Mouse (Mus musculus) erythroblast, adult 5-6 weeks (primary cell): ENCODE results near the gene Uhrf1. TPM values are rescaled to one million over a fixed set of nuclear protein-coding genes. Genes with fewer than 3 reads are reported as not detected.
A peak's percentile ranks its signal among the peaks of the same experiment; 100 is the strongest.

Experiments used
- ATAC-seq: replicated peaks from 2 replicates; pipeline ENCODE4 v1.8.0; 2016; ENCODE audit warnings: moderate number of reproducible peaks, mild to moderate bottlenecking, moderate TSS enrichment, inconsistent platforms; ENCODE audit not compliant: poor library complexity, low FRiP score, severe bottlenecking
- total RNA-seq, 2 experiments: library from RNA; stranded (forward) in 1 of 2; stranded (reverse) in 1 of 2; fragments of 150-400 nt in 1 of 2; fragments of 200-764, 138-1000 nt in 1 of 2; gene quantifications; 2 replicates each; pipeline versions ENCODE4 v1.2.3 to v1.2.4; 2015 to 2017; ENCODE audit warnings: low replicate concordance in 2 of 2

Gene Uhrf1
- total RNA-seq, 2 experiments from 2014 or later, result 34.4 to 66.2 TPM

DNA sequence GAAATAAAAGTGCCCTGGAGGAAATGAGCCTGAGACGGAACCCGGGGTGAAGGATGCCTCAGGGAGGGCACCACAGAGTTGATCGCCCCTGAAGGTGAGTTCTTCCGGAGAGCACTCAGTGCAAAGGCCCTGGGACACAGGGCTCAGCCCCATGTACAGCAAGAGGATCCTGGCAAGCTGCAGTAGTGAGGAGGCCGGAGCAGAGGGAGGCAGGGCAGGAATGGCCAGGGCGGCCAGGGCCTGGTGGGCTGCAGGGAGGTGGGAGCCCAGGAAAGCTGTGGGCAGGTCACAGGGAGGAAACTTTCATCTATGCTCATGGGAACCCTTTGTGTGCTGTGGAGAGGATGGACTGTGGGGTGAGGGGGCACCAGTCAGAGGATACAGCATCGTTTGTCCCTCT lies 29.6 kb upstream of the Uhrf1 start:
- no peak for ATAC-seq

- no peak for ATAC-seq
These were observed 29.1 kb upstream of the Uhrf1 start for GRCm38 (mm10) chr17:56273986-56274385.

DNA sequence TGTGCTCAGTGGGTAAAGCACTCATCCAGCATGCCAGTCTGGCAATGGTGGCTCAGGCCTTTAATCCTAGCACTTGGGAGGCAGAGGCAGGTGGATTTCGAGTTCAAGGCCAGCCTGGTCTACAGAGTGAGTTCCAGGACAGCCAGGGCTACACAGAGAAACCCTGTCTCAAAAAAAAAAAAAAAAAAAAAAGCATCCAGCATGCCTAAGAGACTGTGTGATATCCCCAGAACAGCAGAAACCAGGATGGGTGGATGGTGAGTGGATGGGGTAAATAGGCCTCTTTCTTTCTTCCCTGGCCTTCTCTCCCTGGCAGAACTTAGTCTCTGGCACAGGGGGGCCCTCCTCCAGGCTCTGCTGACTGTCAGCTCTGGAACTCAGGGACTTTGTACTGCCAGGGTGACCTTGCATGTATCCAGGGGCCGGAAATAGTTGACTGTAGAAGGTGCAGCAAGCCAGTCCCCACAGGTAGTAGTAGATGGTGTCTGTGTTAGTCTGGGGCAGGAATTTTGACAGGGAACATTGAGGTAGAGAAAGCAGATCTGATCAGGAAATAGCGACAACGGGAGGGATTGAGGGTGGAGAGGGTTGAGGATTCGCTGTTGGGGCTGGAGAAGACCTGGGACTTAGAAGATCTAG lies 27.2 kb upstream of the Uhrf1 start:
- ATAC-seq, result peak; percentile 38; the same call in 1 of the 2 replicates

GRCm38 (mm10) chr17:56276643-56277566 lies 26.2 kb upstream of the Uhrf1 start, which contains the start of gene Ticam1:
Ticam1 (minus strand) TSS chr17:56276786.
- ATAC-seq, result peak; percentile 77

DNA sequence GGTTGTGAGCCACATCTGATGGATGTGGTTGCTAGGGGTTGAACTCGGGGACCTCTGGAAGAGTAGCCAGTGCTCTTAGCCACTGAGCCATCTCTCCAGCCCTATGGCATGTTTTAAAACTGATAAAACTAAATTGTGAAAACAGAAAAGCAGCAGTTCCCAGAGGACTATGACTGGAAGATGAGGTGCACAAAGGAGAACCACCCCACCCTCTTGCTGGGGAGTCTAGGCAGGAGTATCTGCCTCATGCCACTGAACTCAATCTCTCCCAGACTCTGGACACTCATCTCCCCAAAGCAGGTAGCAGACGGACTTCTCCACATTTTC lies 25.6 kb upstream of the Uhrf1 start:
- ATAC-seq, result no peak

- no peak for ATAC-seq
These were observed 24.8 kb upstream of the Uhrf1 start for GRCm38 (mm10) chr17:56278340-56278739.

- ATAC-seq, result no peak
These were observed 23.5 kb upstream of the Uhrf1 start for GRCm38 (mm10) chr17:56279481-56280155.

- no peak for ATAC-seq
These were observed 21.9 kb upstream of the Uhrf1 start for GRCm38 (mm10) chr17:56281193-56281592.

DNA sequence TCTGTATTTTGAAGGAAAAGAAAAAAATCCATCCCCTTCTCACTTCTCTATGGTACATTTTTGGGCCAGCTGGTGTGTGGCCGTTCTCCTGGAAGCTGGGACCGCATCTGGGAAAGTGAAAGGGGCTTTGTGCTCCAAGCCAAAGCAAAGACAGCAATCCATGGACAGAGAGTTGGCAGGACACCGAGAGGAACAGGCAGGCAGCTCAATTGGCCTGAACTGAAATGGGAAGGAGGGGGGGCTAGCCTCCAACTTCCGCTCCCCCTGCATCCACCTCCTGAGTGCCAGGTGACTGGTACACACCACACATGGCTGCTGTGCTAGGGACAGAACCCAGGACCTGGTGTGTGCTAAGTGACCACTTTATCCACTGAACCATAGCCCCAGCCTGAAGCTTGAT lies 20.3 kb upstream of the Uhrf1 start:
- ATAC-seq, result no peak

GRCm38 (mm10) chr17:56283316-56283715 lies 19.8 kb upstream of the Uhrf1 start:
- no peak for ATAC-seq

GRCm38 (mm10) chr17:56285995-56286394 lies 17.1 kb upstream of the Uhrf1 start:
- no peak for ATAC-seq

DNA sequence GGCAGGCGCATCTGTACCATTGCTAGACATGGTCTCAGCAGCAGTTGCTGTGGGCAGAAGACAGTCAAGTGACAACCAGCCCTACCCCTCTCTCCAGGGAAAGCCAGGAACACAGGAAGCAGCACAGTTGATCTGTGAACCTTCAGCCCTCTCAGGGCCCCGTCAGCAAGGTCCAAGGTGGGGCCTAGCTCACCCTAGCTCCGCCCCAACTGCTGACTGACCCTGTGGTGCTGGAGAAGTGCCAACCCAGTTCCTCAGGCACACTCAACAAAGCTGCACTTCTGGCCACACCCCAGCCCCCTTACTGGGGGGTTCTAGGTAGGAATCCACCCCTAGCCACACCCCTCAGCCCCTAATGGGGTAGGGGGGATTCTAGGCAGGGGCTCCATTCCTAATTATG lies 15.3 kb upstream of the Uhrf1 start:
- no peak for ATAC-seq

DNA sequence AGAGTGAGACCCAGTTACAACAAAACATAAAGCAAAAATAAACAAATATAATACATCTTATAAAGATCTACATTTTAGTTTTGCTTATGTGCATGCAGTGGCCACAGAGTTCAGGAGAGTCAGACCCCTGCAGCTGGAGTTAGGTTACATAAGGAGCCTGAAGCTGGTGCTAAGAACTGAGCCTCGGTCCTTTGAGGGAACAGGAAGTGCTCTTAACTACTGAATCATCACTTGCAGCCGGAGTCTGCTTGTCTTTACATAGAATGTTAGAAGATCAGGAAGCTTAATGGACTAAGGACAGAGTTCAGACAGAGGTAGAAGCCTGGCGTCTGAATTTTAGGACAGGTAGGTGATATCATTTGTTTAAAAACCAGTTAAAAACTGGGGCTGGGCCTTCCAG lies 14.3 kb upstream of the Uhrf1 start:
- ATAC-seq, result no peak

- ATAC-seq, result no peak
These were observed 13.5 kb upstream of the Uhrf1 start for GRCm38 (mm10) chr17:56289371-56290331.

DNA sequence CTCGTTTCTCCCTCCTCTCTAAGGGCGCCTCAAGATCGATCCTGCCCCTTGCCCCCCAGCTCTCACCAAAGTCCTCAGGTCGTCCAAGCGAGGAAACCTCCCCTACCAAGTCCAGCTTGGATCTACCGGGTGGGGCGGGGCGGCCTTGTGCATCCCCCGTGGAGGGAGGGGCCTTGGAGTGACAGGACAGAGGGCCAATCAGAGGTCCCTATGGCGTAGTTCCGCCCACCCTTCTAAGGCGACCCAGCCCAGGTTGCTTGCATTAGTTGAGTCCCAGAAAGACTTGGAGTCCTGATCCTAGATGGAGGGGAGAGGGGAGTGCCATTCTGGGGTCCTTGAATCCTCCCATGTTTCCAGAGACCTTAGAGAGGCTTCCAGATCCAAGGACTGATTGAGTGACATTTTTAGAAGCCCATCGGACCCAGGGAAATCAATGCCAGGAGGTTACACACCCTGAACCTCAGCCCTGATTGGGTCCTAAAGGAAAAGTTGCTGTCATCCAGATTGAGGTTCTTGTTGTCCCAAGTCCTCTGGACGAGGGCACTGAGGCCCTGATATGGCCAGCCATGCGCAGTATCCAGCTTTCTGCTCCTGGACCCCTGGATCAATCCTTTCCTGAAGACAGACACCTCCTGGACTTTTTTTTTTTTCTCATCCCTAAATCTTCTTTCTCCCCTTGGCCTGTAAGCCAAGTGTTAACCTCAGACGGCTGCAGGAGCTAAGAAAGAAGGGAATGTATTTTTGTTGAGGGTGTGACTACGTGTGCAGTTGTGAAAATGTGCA lies 12.5 kb upstream of the Uhrf1 start:
- ATAC-seq, result peak; percentile 73

- peak; percentile 83 for ATAC-seq
These were observed 12.0 kb upstream of the Uhrf1 start for GRCm38 (mm10) chr17:56291171-56291511.

DNA sequence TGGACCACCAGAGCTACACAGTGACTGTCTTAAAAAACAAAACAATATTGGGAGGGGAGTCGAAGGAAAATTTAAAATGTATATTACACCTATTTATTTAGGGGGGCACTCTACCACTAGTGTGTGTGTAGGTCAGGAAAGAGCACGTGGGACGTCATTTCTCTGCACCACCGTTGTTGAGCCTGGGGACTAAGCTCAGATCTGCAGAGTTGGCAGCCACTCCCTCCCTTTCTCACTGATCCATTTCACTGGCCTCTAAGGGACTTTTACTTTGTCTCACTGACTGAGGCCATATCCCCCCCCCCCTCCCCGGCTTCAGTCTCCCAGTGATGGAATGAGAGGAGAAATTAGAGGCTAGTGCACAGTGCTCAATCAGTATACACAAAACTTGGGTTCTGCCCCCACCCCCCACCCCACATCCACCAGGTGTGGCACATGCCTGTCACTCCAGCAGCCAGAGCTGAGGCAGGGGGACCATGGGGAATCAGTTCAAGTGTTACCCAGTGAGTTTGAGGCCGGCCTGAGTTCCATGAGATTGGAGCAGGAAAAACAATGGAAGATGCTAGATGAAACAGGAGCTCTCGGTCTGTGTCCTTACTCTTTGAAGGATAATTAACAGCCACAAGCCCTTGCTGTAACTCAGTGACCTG lies 11.2 kb upstream of the Uhrf1 start:
- ATAC-seq, result no peak

- no peak for ATAC-seq
These were observed 10.4 kb upstream of the Uhrf1 start, which contains the start of gene Plin3 for GRCm38 (mm10) chr17:56292531-56293222. Plin3 (minus strand) TSS chr17:56292873.
